Comparison of ENCODE assay signal across 20 mouse cellular contexts in the genomic region with DNA sequence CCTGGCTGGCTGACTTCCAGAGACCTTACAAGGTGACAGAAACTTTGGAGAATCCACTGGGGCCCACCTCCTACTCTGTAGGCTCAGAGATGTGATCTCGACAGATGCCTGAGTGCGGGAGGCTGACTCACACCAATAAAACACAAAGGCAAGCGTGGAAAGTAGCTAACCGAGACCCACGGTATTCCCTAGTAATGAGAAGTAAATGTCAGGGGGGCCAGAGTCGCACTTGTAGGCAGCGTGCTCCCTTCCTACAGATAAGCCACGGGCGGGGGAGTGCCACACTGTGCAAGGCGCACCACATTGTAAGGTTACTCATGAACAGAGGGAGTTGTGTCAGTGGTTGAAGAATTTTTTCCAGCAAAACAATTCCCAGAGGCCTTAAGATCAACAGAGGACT. TPM values are rescaled to one million over a fixed set of nuclear protein-coding genes. Genes with fewer than 3 reads are reported as not detected.
DNase-seq lines count a peak whose midpoint lies in the region; ATAC-seq and TF ChIP-seq lines count a peak whose summit lies in the region.
"Had no signal": no experiment of that assay in that cellular context is flagged by ENCODE, and none has a peak within 500 bp of the region (broad histone marks: within the 10 kb centered on the region; RNA-seq: fewer than 3 reads in every experiment).

No protein-coding gene starts in this region.

- H3K9ac ChIP-seq in kidney, embryonic 16.5 days (replicated peaks; ENCODE audit: low read length): no peak overlapping the region
- no peak overlapping the region for H3K9ac ChIP-seq in lung, postnatal 0 days (replicated peaks; ENCODE audit: low read depth)
- H3K9ac ChIP-seq: forebrain, embryonic 12.5 days; liver, embryonic 13.5 days had no signal

- H3K27ac ChIP-seq in kidney, embryonic 16.5 days (ENCODE audit: low read length): peak overlapping the region; percentile 71
- peak overlapping the region; percentile 62 for H3K27ac ChIP-seq in lung, postnatal 0 days (ENCODE audit: low read length)
- H3K27ac ChIP-seq in thymus, adult 2 months (ENCODE audit: control insufficient read depth, insufficient read depth, low read length): no peak overlapping the region
- H3K27ac ChIP-seq: forebrain, embryonic 12.5 days; gastrocnemius, adult 2 months; liver, embryonic 13.5 days had no signal

- no peaks in the 10 kb centered on the region for H3K9me3 ChIP-seq in kidney, embryonic 16.5 days (ENCODE audit: low read length)
- H3K9me3 ChIP-seq in lung, postnatal 0 days (ENCODE audit: low read length): no peaks in the 10 kb centered on the region
- H3K9me3 ChIP-seq: forebrain, embryonic 12.5 days; liver, embryonic 13.5 days had no signal

- H3K36me3 ChIP-seq in kidney, embryonic 16.5 days (ENCODE audit: insufficient read depth, low read length): peaks cover 33% of the 10 kb centered on the region
- no peaks in the 10 kb centered on the region for H3K36me3 ChIP-seq in lung, postnatal 0 days (ENCODE audit: insufficient read depth, low read length)
- no peaks in the 10 kb centered on the region for H3K36me3 ChIP-seq in thymus, adult 2 months (ENCODE audit: control insufficient read depth, insufficient read depth, low read length)

- no peaks in the 10 kb centered on the region for H3K27me3 ChIP-seq in kidney, embryonic 16.5 days (ENCODE audit: insufficient read depth, low read length)
- no peaks in the 10 kb centered on the region for H3K27me3 ChIP-seq in lung, postnatal 0 days (replicated peaks; ENCODE audit: insufficient read depth, low read length)
- H3K27me3 ChIP-seq in thymus, adult 2 months (ENCODE audit: control insufficient read depth, insufficient read depth, low read length): no peaks in the 10 kb centered on the region
- H3K27me3 ChIP-seq: CH12.LX; forebrain, embryonic 12.5 days; liver, embryonic 13.5 days had no signal

- H3K4me2 ChIP-seq in kidney, embryonic 16.5 days (replicated peaks; ENCODE audit: low read depth, low read length): no peak overlapping the region
- no peak overlapping the region for H3K4me2 ChIP-seq in lung, postnatal 0 days (replicated peaks; ENCODE audit: low read depth, low read length)
- H3K4me2 ChIP-seq: forebrain, embryonic 12.5 days; liver, embryonic 13.5 days had no signal

- WGBS in kidney, embryonic 16.5 days: 50% methylated on average over 10 of the region's 10 CpGs
- WGBS in lung, postnatal 0 days: 60% methylated on average over 10 of the region's 10 CpGs
- WGBS in thymus, adult 2 months: 91% methylated on average over 10 of the region's 10 CpGs

- H3K4me1 ChIP-seq in kidney, embryonic 16.5 days (ENCODE audit: insufficient read depth, low read length): peaks cover 12% of the 10 kb centered on the region; the same call in 1 of the 2 replicates
- H3K4me1 ChIP-seq in lung, postnatal 0 days (ENCODE audit: insufficient read depth, low read depth, low read length): no peaks in the 10 kb centered on the region
- 0 out of 2 replicates have a peak, but pooled peaks cover 4% of the 10 kb centered on the region for H3K4me1 ChIP-seq in thymus, adult 2 months (replicated peaks; ENCODE audit: control insufficient read depth, insufficient read depth, low read length)
- H3K4me1 ChIP-seq: forebrain, embryonic 12.5 days had no signal

- peak; percentile 23 to 66 for DNase-seq in frontal cortex, adult 2 months (ENCODE audit: extremely low spot score in 1 of 2, low spot score in 1 of 2)
- DNase-seq in frontal cortex, postnatal 25 days (ENCODE audit: low spot score in 2 of 2): no peak
- DNase-seq in kidney, postnatal 14 days: no peak
- DNase-seq in lung, postnatal 0 days (ENCODE audit: low spot score): no peak
- DNase-seq in lung, adult 18-20 months: no peak
- DNase-seq in testis, postnatal 10 days (ENCODE audit: low spot score): peak; percentile 66
- no peak for DNase-seq in thymus, adult 2 months
- DNase-seq: adrenal gland, postnatal 10 days; cerebellum, adult 11-12 months; cerebellum, postnatal 36 days; gastrocnemius, adult 2 months; heart, adult 18-20 months; kidney, adult 8-10 months; liver, embryonic 13.5 days; midbrain, embryonic 14.5 days; right cerebral cortex, postnatal 14 days; thymus, postnatal 4 days had no signal

- TF ChIP-seq EP300 in lung, postnatal 0 days (IDR thresholded peaks at IDR 0.05): no peak

- H3K4me3 ChIP-seq in kidney, embryonic 16.5 days (ENCODE audit: low read length): no peak overlapping the region
- no peak overlapping the region for H3K4me3 ChIP-seq in lung, postnatal 0 days (ENCODE audit: low read depth, low read length)
- no peak overlapping the region for H3K4me3 ChIP-seq in thymus, adult 2 months (ENCODE audit: control insufficient read depth, insufficient read depth, low read length)
- H3K4me3 ChIP-seq: forebrain, embryonic 12.5 days; gastrocnemius, adult 2 months; liver, embryonic 13.5 days had no signal

- TF ChIP-seq CTCF in lung, postnatal 0 days (IDR thresholded peaks at IDR 0.05): no peak
- no peak for TF ChIP-seq CTCF in thymus, adult 2 months (IDR thresholded peaks at IDR 0.05; ENCODE audit: borderline replicate concordance, control insufficient read depth, extremely low read depth, insufficient read depth, low read length, poor library complexity)

- 0 out of 2 replicates have a peak, but pooled peaks have one; percentile 7 for ATAC-seq in kidney, embryonic 16.5 days (ENCODE audit: low FRiP score, low TSS enrichment)
- ATAC-seq in lung, postnatal 0 days: no peak

- no peak for TF ChIP-seq POLR2A in thymus, adult 2 months (IDR thresholded peaks at IDR 0.05; ENCODE audit: control insufficient read depth, extremely low read depth, insufficient read depth, low read length, poor library complexity)

RNA-seq across cellular contexts. Expression of gene Adat1, which starts 7.6 kb away (rescaled TPM):
- 7.8 and 8.0 TPM in 2 replicates for polyA plus RNA-seq in frontal cortex, adult 2 months (2012; rRNA removed)
- polyA plus RNA-seq in kidney, embryonic 16.5 days (2015; fragmentation: Nextera tagmentation; extraction: Ambion mirVana): 11.7 and 12.0 TPM in 2 replicates
- polyA plus RNA-seq in lung, postnatal 0 days (2015; fragmentation: Nextera tagmentation; extraction: Ambion mirVana): 2.4 and 2.8 TPM in 2 replicates
- 4.0 and 4.5 TPM in 2 replicates for polyA plus RNA-seq in thymus, adult 2 months (2012; rRNA removed)

RNA-seq across cellular contexts. Expression of gene Kars, which starts 26.6 kb away (rescaled TPM):
- polyA plus RNA-seq in frontal cortex, adult 2 months (2012; rRNA removed): 64.0 and 65.7 TPM in 2 replicates
- 213 and 217 TPM in 2 replicates for polyA plus RNA-seq in kidney, embryonic 16.5 days (2015; fragmentation: Nextera tagmentation; extraction: Ambion mirVana)
- polyA plus RNA-seq in lung, postnatal 0 days (2015; fragmentation: Nextera tagmentation; extraction: Ambion mirVana): 67.8 and 70.5 TPM in 2 replicates
- 54.5 and 63.7 TPM in 2 replicates for polyA plus RNA-seq in thymus, adult 2 months (2012; rRNA removed)

RNA-seq across cellular contexts. Expression of gene Terf2ip, which starts 26.7 kb away (rescaled TPM):
- polyA plus RNA-seq in frontal cortex, adult 2 months (2012; rRNA removed): 34.1 and 36.1 TPM in 2 replicates
- 26.8 and 27.9 TPM in 2 replicates for polyA plus RNA-seq in kidney, embryonic 16.5 days (2015; fragmentation: Nextera tagmentation; extraction: Ambion mirVana)
- 13.3 and 17.5 TPM in 2 replicates for polyA plus RNA-seq in lung, postnatal 0 days (2015; fragmentation: Nextera tagmentation; extraction: Ambion mirVana)
- polyA plus RNA-seq in thymus, adult 2 months (2012; rRNA removed): 13.1 and 15.7 TPM in 2 replicates

RNA-seq across cellular contexts. Expression of gene Gm6793, which starts 30.3 kb away (rescaled TPM):
- 0.17 and 0.36 TPM in 2 replicates for polyA plus RNA-seq in frontal cortex, adult 2 months (2012; rRNA removed)
- polyA plus RNA-seq in kidney, embryonic 16.5 days (2015; fragmentation: Nextera tagmentation; extraction: Ambion mirVana): 0.75 and 0.78 TPM in 2 replicates
- 0.24 TPM in 1 of 2 replicates, not detected in the other for polyA plus RNA-seq in lung, postnatal 0 days (2015; fragmentation: Nextera tagmentation; extraction: Ambion mirVana)
- not detected in 2 replicates for polyA plus RNA-seq in thymus, adult 2 months (2012; rRNA removed)

RNA-seq across cellular contexts. Expression of gene Gabarapl2, which starts 44.0 kb away (rescaled TPM):
- polyA plus RNA-seq in frontal cortex, adult 2 months (2012; rRNA removed): 251 and 275 TPM in 2 replicates
- polyA plus RNA-seq in kidney, embryonic 16.5 days (2015; fragmentation: Nextera tagmentation; extraction: Ambion mirVana): 197 and 202 TPM in 2 replicates
- polyA plus RNA-seq in lung, postnatal 0 days (2015; fragmentation: Nextera tagmentation; extraction: Ambion mirVana): 287 and 320 TPM in 2 replicates
- 34.1 and 45.3 TPM in 2 replicates for polyA plus RNA-seq in thymus, adult 2 months (2012; rRNA removed)

Comparison
In these comparisons a context has a peak if more than half of its experiments do, and no peak if none do; other contexts are left out.
1. DNase-seq: peak in frontal cortex, adult 2 months (2 of 2) and testis, postnatal 10 days (single experiment); none in frontal cortex, postnatal 25 days (0 of 2), kidney, postnatal 14 days (single experiment), lung, postnatal 0 days (single experiment), lung, adult 18-20 months (0 of 2) and thymus, adult 2 months (single experiment).